In genomic region chr4:107344612-107345011, GRCm38 (mm10) we compare ENCODE assay signal across 28 mouse cellular contexts. TPM values are rescaled to one million over a fixed set of nuclear protein-coding genes. Genes with fewer than 3 reads are reported as not detected.
DNase-seq lines count a peak whose midpoint lies in the region; ATAC-seq and TF ChIP-seq lines count a peak whose summit lies in the region.
"Had no signal": no experiment of that assay in that cellular context is flagged by ENCODE, and none has a peak within 500 bp of the region (broad histone marks: within the 10 kb centered on the region; RNA-seq: fewer than 3 reads in every experiment).

No protein-coding gene starts in this region.

- peaks cover 6% of the 10 kb centered on the region; the same call in 1 of the 2 replicates for H3K4me1 ChIP-seq in embryonic facial prominence, embryonic 14.5 days (ENCODE audit: control insufficient read depth, insufficient read depth, low read length)
- H3K4me1 ChIP-seq in embryonic facial prominence, embryonic 10.5 days, result 0 out of 2 replicates have a peak, but pooled peaks cover 7% of the 10 kb centered on the region
- H3K4me1 ChIP-seq in midbrain, postnatal 0 days (ENCODE audit: insufficient read depth, low read length), result no peaks in the 10 kb centered on the region
- H3K4me1 ChIP-seq in midbrain, embryonic 13.5 days (replicated peaks), result peaks cover 19% of the 10 kb centered on the region

- peak; percentile 13; the same call in 1 of the 2 replicates for ATAC-seq in embryonic facial prominence, embryonic 14.5 days (ENCODE audit: low read depth)
- no peak for ATAC-seq in midbrain, postnatal 0 days (ENCODE audit: low FRiP score)
- no peak for ATAC-seq in midbrain, embryonic 13.5 days
- ATAC-seq: activated CD4-positive, CD25-positive, alpha-beta regulatory T cell, adult 4 months; forebrain, embryonic 13.5 days; intestine, embryonic 16.5 days; midbrain, embryonic 16.5 days had no signal

- H3K4me2 ChIP-seq in embryonic facial prominence, embryonic 14.5 days (ENCODE audit: low read depth, low read length), result no peak overlapping the region
- no peak overlapping the region for H3K4me2 ChIP-seq in midbrain, postnatal 0 days (ENCODE audit: low read depth, low read length, poor library complexity, severe bottlenecking)
- no peak overlapping the region for H3K4me2 ChIP-seq in midbrain, embryonic 13.5 days (replicated peaks)
- H3K4me2 ChIP-seq: embryonic facial prominence, embryonic 13.5 days; forebrain, embryonic 13.5 days; heart, embryonic 15.5 days; hindbrain, embryonic 15.5 days; lung, embryonic 14.5 days had no signal

- 84% methylated on average over 7 of the region's 7 CpGs for WGBS in embryonic facial prominence, embryonic 14.5 days
- 81% methylated on average over 7 of the region's 7 CpGs for WGBS in embryonic facial prominence, embryonic 10.5 days
- 76% methylated on average over 7 of the region's 7 CpGs for WGBS in midbrain, postnatal 0 days
- WGBS in midbrain, embryonic 13.5 days, result 81% methylated on average over 7 of the region's 7 CpGs

- H3K9ac ChIP-seq in embryonic facial prominence, embryonic 14.5 days (ENCODE audit: low read depth, low read length), result no peak overlapping the region
- H3K9ac ChIP-seq in midbrain, postnatal 0 days (replicated peaks; ENCODE audit: low read length, poor library complexity, severe bottlenecking), result no peak overlapping the region
- H3K9ac ChIP-seq in midbrain, embryonic 13.5 days (replicated peaks), result no peak overlapping the region
- H3K9ac ChIP-seq: embryonic facial prominence, embryonic 13.5 days; forebrain, embryonic 13.5 days; heart, embryonic 15.5 days; hindbrain, embryonic 15.5 days; liver, embryonic 14.5 days; lung, embryonic 14.5 days had no signal

- H3K36me3 ChIP-seq in embryonic facial prominence, embryonic 14.5 days (ENCODE audit: control insufficient read depth, insufficient read depth, low read length), result 0 out of 2 replicates have a peak, but pooled peaks cover 9% of the 10 kb centered on the region
- peaks cover 17% of the 10 kb centered on the region for H3K36me3 ChIP-seq in embryonic facial prominence, embryonic 10.5 days (replicated peaks)
- H3K36me3 ChIP-seq in midbrain, postnatal 0 days (ENCODE audit: insufficient read depth, low read length), result no peaks in the 10 kb centered on the region
- H3K36me3 ChIP-seq in midbrain, embryonic 13.5 days, result peaks cover 18% of the 10 kb centered on the region; the same call in 1 of the 2 replicates
- H3K36me3 ChIP-seq: heart, embryonic 15.5 days had no signal

- no peaks in the 10 kb centered on the region for H3K27me3 ChIP-seq in embryonic facial prominence, embryonic 14.5 days (replicated peaks; ENCODE audit: control insufficient read depth, insufficient read depth, low read length)
- no peaks in the 10 kb centered on the region for H3K27me3 ChIP-seq in embryonic facial prominence, embryonic 10.5 days (replicated peaks; ENCODE audit: low read depth, poor library complexity, severe bottlenecking)
- H3K27me3 ChIP-seq in midbrain, postnatal 0 days (ENCODE audit: insufficient read depth, low read length), result no peaks in the 10 kb centered on the region
- no peaks in the 10 kb centered on the region for H3K27me3 ChIP-seq in midbrain, embryonic 13.5 days
- H3K27me3 ChIP-seq: embryonic facial prominence, embryonic 13.5 days; forebrain, embryonic 13.5 days; heart, embryonic 15.5 days; hindbrain, embryonic 15.5 days had no signal

- no peak overlapping the region for H3K27ac ChIP-seq in embryonic facial prominence, embryonic 14.5 days (replicated peaks; ENCODE audit: low read depth, low read length)
- no peak overlapping the region for H3K27ac ChIP-seq in embryonic facial prominence, embryonic 10.5 days (replicated peaks)
- peak overlapping the region; percentile 83 for H3K27ac ChIP-seq in layer of hippocampus, adult 2 months
- no peak overlapping the region for H3K27ac ChIP-seq in midbrain, postnatal 0 days (ENCODE audit: low read depth, low read length)
- no peak overlapping the region for H3K27ac ChIP-seq in midbrain, embryonic 13.5 days
- H3K27ac ChIP-seq: embryonic facial prominence, embryonic 13.5 days; forebrain, embryonic 13.5 days; heart, embryonic 15.5 days; hindbrain, embryonic 15.5 days; left cerebral cortex, adult 2 months; liver, embryonic 14.5 days had no signal

- no peak overlapping the region for H3K4me3 ChIP-seq in embryonic facial prominence, embryonic 14.5 days (ENCODE audit: low read depth, low read length)
- no peak overlapping the region for H3K4me3 ChIP-seq in embryonic facial prominence, embryonic 10.5 days
- H3K4me3 ChIP-seq in layer of hippocampus, adult 2 months, result no peak overlapping the region
- no peak overlapping the region for H3K4me3 ChIP-seq in midbrain, postnatal 0 days (ENCODE audit: low read depth, low read length)
- H3K4me3 ChIP-seq in midbrain, embryonic 13.5 days (replicated peaks), result no peak overlapping the region
- H3K4me3 ChIP-seq: embryonic facial prominence, embryonic 13.5 days; forebrain, embryonic 13.5 days; heart, embryonic 15.5 days; hindbrain, embryonic 15.5 days; left cerebral cortex, adult 2 months had no signal

- no peaks in the 10 kb centered on the region for H3K9me3 ChIP-seq in embryonic facial prominence, embryonic 14.5 days (ENCODE audit: control insufficient read depth, low read length)
- H3K9me3 ChIP-seq in embryonic facial prominence, embryonic 10.5 days, result no peaks in the 10 kb centered on the region
- H3K9me3 ChIP-seq in midbrain, postnatal 0 days (ENCODE audit: low read length), result no peaks in the 10 kb centered on the region
- no peaks in the 10 kb centered on the region for H3K9me3 ChIP-seq in midbrain, embryonic 13.5 days
- H3K9me3 ChIP-seq: embryonic facial prominence, embryonic 13.5 days; forebrain, embryonic 13.5 days; heart, embryonic 15.5 days; hindbrain, embryonic 15.5 days had no signal

- TF ChIP-seq CTCF in layer of hippocampus, adult 2 months (conservative IDR thresholded peaks at IDR 0.05), result no peak
- TF ChIP-seq CTCF in midbrain, postnatal 0 days (IDR thresholded peaks at IDR 0.05), result no peak

- no peak for DNase-seq in embryonic facial prominence, embryonic 14.5 days (ENCODE audit: low spot score)
- no peak for DNase-seq in embryonic facial prominence, embryonic 10.5 days (ENCODE audit: low spot score)
- peak; percentile 42 to 47 for DNase-seq in layer of hippocampus, adult 2 months (ENCODE audit: low spot score in 2 of 2)
- no peak for DNase-seq in layer of hippocampus, postnatal 10 days (ENCODE audit: low spot score in 2 of 2)
- DNase-seq in midbrain, postnatal 0 days (ENCODE audit: low spot score), result peak; percentile 18
- DNase-seq in telencephalon, adult 2 months (ENCODE audit: low read depth, low spot score), result peak; percentile 43
- DNase-seq: adrenal gland, adult 8-10 months; cerebellum, adult 18-20 months; cerebellum, postnatal 14 days; heart, postnatal 36 days; kidney, adult 9 months; kidney, postnatal 14 days; lung, embryonic 14.5 days; right cerebral cortex, postnatal 25 days; thymus, postnatal 25 days had no signal

RNA-seq across cellular contexts. Expression of gene Ndc1, which starts 23.0 kb away (rescaled TPM):
- polyA plus RNA-seq in embryonic facial prominence, embryonic 14.5 days (2014; fragmentation: Nextera tagmentation; extraction: Ambion mirVana), result 34.0 and 36.8 TPM in 2 replicates
- 51.5 and 56.1 TPM in 2 replicates for polyA plus RNA-seq in embryonic facial prominence, embryonic 10.5 days (2016; fragmentation: Nextera tagmentation; extraction: Ambion mirVana)
- total RNA-seq in layer of hippocampus, adult 2 months (2021), result 10 to 100 TPM; 11.7 to 11.8 TPM
- 10 to 100 TPM; 17.2 to 17.6 TPM for total RNA-seq in layer of hippocampus, postnatal 10 days (2021)
- total RNA-seq in midbrain, postnatal 0 days (2014; rRNA removed), result 32.2 and 36.8 TPM in 2 replicates
- 20.1 and 21.5 TPM in 2 replicates for polyA plus RNA-seq in midbrain, postnatal 0 days (2015; fragmentation: Nextera tagmentation; extraction: Ambion mirVana)
- 20.5 and 20.9 TPM in 2 replicates for polyA plus RNA-seq in midbrain, embryonic 13.5 days (2015; fragmentation: Nextera tagmentation; extraction: Ambion mirVana)

RNA-seq across cellular contexts. Expression of gene Yipf1, which starts 30.4 kb away (rescaled TPM):
- 52.4 and 55.9 TPM in 2 replicates for polyA plus RNA-seq in embryonic facial prominence, embryonic 14.5 days (2014; fragmentation: Nextera tagmentation; extraction: Ambion mirVana)
- polyA plus RNA-seq in embryonic facial prominence, embryonic 10.5 days (2016; fragmentation: Nextera tagmentation; extraction: Ambion mirVana), result 39.5 and 40.6 TPM in 2 replicates
- total RNA-seq in layer of hippocampus, adult 2 months (2021), result 10 to 100 TPM; 49.4 to 51.2 TPM
- 10 to 100 TPM; 46.9 to 49.1 TPM for total RNA-seq in layer of hippocampus, postnatal 10 days (2021)
- total RNA-seq in midbrain, postnatal 0 days (2014; rRNA removed), result 53.3 and 58.5 TPM in 2 replicates
- polyA plus RNA-seq in midbrain, postnatal 0 days (2015; fragmentation: Nextera tagmentation; extraction: Ambion mirVana), result 58.9 and 60.8 TPM in 2 replicates
- polyA plus RNA-seq in midbrain, embryonic 13.5 days (2015; fragmentation: Nextera tagmentation; extraction: Ambion mirVana), result 52.8 and 53.9 TPM in 2 replicates

RNA-seq across cellular contexts. Expression of gene Dio1, which starts 37.6 kb away (rescaled TPM):
- not detected in 2 replicates for polyA plus RNA-seq in embryonic facial prominence, embryonic 14.5 days (2014; fragmentation: Nextera tagmentation; extraction: Ambion mirVana)
- polyA plus RNA-seq in embryonic facial prominence, embryonic 10.5 days (2016; fragmentation: Nextera tagmentation; extraction: Ambion mirVana), result not detected in 2 replicates
- total RNA-seq in layer of hippocampus, adult 2 months (2021), result not detected
- total RNA-seq in layer of hippocampus, postnatal 10 days (2021), result not detected
- total RNA-seq in midbrain, postnatal 0 days (2014; rRNA removed), result not detected in 2 replicates
- not detected in 2 replicates for polyA plus RNA-seq in midbrain, postnatal 0 days (2015; fragmentation: Nextera tagmentation; extraction: Ambion mirVana)
- polyA plus RNA-seq in midbrain, embryonic 13.5 days (2015; fragmentation: Nextera tagmentation; extraction: Ambion mirVana), result 0.13 TPM in 1 of 2 replicates, not detected in the other
- total RNA-seq: adrenal gland, adult 8-10 months; heart, postnatal 36 days; left cerebral cortex, adult 2 months; neutrophil, adult 5-6 weeks had no signal
- polyA plus RNA-seq: activated CD4-positive, CD25-positive, alpha-beta regulatory T cell, adult 4 months; embryonic facial prominence, embryonic 13.5 days; forebrain, embryonic 13.5 days; frontal cortex, adult 2 months; heart, embryonic 15.5 days; hindbrain, embryonic 15.5 days; liver, embryonic 14.5 days; lung, embryonic 14.5 days; midbrain, embryonic 16.5 days; stomach, embryonic 14.5 days had no signal

Comparison
In these comparisons a context has a peak if more than half of its experiments do, and no peak if none do; other contexts are left out.
1. DNase-seq: peak in layer of hippocampus, adult 2 months (2 of 2), midbrain, postnatal 0 days (single experiment) and telencephalon, adult 2 months (single experiment); none in embryonic facial prominence, embryonic 14.5 days (single experiment), embryonic facial prominence, embryonic 10.5 days (single experiment) and layer of hippocampus, postnatal 10 days (0 of 2).